Mouse (Mus musculus): ENCODE measurements around the gene Fga. TPM values are rescaled to one million over a fixed set of nuclear protein-coding genes. Genes with fewer than 3 reads are reported as not detected.

The Fga gene
- polyA plus RNA-seq, 1 experiment from 2014 or later: not detected

GRCm38 (mm10) chr3:82998772-82999463, 27.0 kb upstream of the Fga start:
- ATAC-seq (replicated peaks; ENCODE audit: low FRiP score) (peak; percentile 87), DNase-seq (ENCODE audit: low spot score) (no peak)
- Histone ChIP-seq H3K9me3 (ENCODE audit: control insufficient read depth, low read length) (no peaks in the 10 kb centered on the region), H3K36me3 (ENCODE audit: control insufficient read depth, insufficient read depth, low read length) (no peaks in the 10 kb centered on the region), H3K27me3 (ENCODE audit: control insufficient read depth, insufficient read depth, low read length) (no peaks in the 10 kb centered on the region; the same call in 1 of the 2 replicates), H3K4me2 (ENCODE audit: low read depth, low read length, severe bottlenecking) (no peak overlapping the region), H3K4me1 (replicated peaks; ENCODE audit: control insufficient read depth, insufficient read depth, low read length) (0 out of 2 replicates have a peak, but pooled peaks cover 2% of the 10 kb centered on the region), H3K27ac (ENCODE audit: low read depth, low read length) (no peak overlapping the region), H3K4me3 (ENCODE audit: low read depth, low read length) (no peak overlapping the region), H3K9ac (ENCODE audit: low read length) (no peak overlapping the region)
- 34% methylated on average over 8 of the region's 8 CpGs for WGBS

GRCm38 (mm10) chr3:82999995-83000394, 25.9 kb upstream of the Fga start:
- H3K4me3 ChIP-seq (ENCODE audit: low read depth, low read length): no peak overlapping the region
- H3K9me3 ChIP-seq (ENCODE audit: control insufficient read depth, low read length): no peaks in the 10 kb centered on the region
- H3K4me1 ChIP-seq (replicated peaks; ENCODE audit: control insufficient read depth, insufficient read depth, low read length): 0 out of 2 replicates have a peak, but pooled peaks cover 2% of the 10 kb centered on the region
- no peak for DNase-seq (ENCODE audit: low spot score)
- no peak for ATAC-seq (replicated peaks; ENCODE audit: low FRiP score)
- H3K27ac ChIP-seq (ENCODE audit: low read depth, low read length): no peak overlapping the region
- H3K36me3 ChIP-seq (ENCODE audit: control insufficient read depth, insufficient read depth, low read length): no peaks in the 10 kb centered on the region
- no peak overlapping the region for H3K4me2 ChIP-seq (ENCODE audit: low read depth, low read length, severe bottlenecking)
- no peak overlapping the region for H3K9ac ChIP-seq (ENCODE audit: low read length)
- H3K27me3 ChIP-seq (ENCODE audit: control insufficient read depth, insufficient read depth, low read length): no peaks in the 10 kb centered on the region; the same call in 1 of the 2 replicates
- WGBS: 87% methylated on average over 9 of the region's 9 CpGs

GRCm38 (mm10) chr3:83002191-83002590, 23.7 kb upstream of the Fga start:
- H3K4me1 ChIP-seq (replicated peaks; ENCODE audit: control insufficient read depth, insufficient read depth, low read length): 0 out of 2 replicates have a peak, but pooled peaks cover 2% of the 10 kb centered on the region
- no peak overlapping the region for H3K4me2 ChIP-seq (ENCODE audit: low read depth, low read length, severe bottlenecking)
- no peaks in the 10 kb centered on the region for H3K27me3 ChIP-seq (ENCODE audit: control insufficient read depth, insufficient read depth, low read length)
- H3K27ac ChIP-seq (ENCODE audit: low read depth, low read length): no peak overlapping the region
- H3K4me3 ChIP-seq (ENCODE audit: low read depth, low read length): no peak overlapping the region
- no peaks in the 10 kb centered on the region for H3K36me3 ChIP-seq (ENCODE audit: control insufficient read depth, insufficient read depth, low read length)
- DNase-seq (ENCODE audit: low spot score): peak; percentile 59
- WGBS: 0% methylated on average over 2 of the region's 2 CpGs
- no peak for ATAC-seq (replicated peaks; ENCODE audit: low FRiP score)
- no peak overlapping the region for H3K9ac ChIP-seq (ENCODE audit: low read length)
- no peaks in the 10 kb centered on the region for H3K9me3 ChIP-seq (ENCODE audit: control insufficient read depth, low read length)

- H3K4me1 ChIP-seq (replicated peaks; ENCODE audit: control insufficient read depth, insufficient read depth, low read length): 0 out of 2 replicates have a peak, but pooled peaks cover 2% of the 10 kb centered on the region
- H3K9me3 ChIP-seq (ENCODE audit: control insufficient read depth, low read length): no peaks in the 10 kb centered on the region
- no peaks in the 10 kb centered on the region for H3K27me3 ChIP-seq (ENCODE audit: control insufficient read depth, insufficient read depth, low read length)
- 95% methylated on average over 8 of the region's 8 CpGs for WGBS
- no peaks in the 10 kb centered on the region for H3K36me3 ChIP-seq (ENCODE audit: control insufficient read depth, insufficient read depth, low read length)
- H3K4me3 ChIP-seq (ENCODE audit: low read depth, low read length): no peak overlapping the region
- H3K9ac ChIP-seq (ENCODE audit: low read length): no peak overlapping the region
- H3K4me2 ChIP-seq (ENCODE audit: low read depth, low read length, severe bottlenecking): no peak overlapping the region
- DNase-seq (ENCODE audit: low spot score) (no peak), ATAC-seq (replicated peaks; ENCODE audit: low FRiP score) (no peak)
- no peak overlapping the region for H3K27ac ChIP-seq (ENCODE audit: low read depth, low read length)
Observed at GRCm38 (mm10) chr3:83003068-83003467, 22.8 kb upstream of the Fga start.

GRCm38 (mm10) chr3:83004801-83005200, 21.1 kb upstream of the Fga start:
- no peak overlapping the region for H3K4me2 ChIP-seq (ENCODE audit: low read depth, low read length, severe bottlenecking)
- no peaks in the 10 kb centered on the region for H3K9me3 ChIP-seq (ENCODE audit: control insufficient read depth, low read length)
- H3K36me3 ChIP-seq (ENCODE audit: control insufficient read depth, insufficient read depth, low read length): no peaks in the 10 kb centered on the region
- H3K4me3 ChIP-seq (ENCODE audit: low read depth, low read length): no peak overlapping the region
- H3K27ac ChIP-seq (ENCODE audit: low read depth, low read length): no peak overlapping the region
- no peak overlapping the region for H3K9ac ChIP-seq (ENCODE audit: low read length)
- H3K4me1 ChIP-seq (replicated peaks; ENCODE audit: control insufficient read depth, insufficient read depth, low read length): no peaks in the 10 kb centered on the region
- H3K27me3 ChIP-seq (ENCODE audit: control insufficient read depth, insufficient read depth, low read length): no peaks in the 10 kb centered on the region
- DNase-seq (ENCODE audit: low spot score): no peak
- ATAC-seq (replicated peaks; ENCODE audit: low FRiP score): no peak
- 93% methylated on average over 7 of the region's 7 CpGs for WGBS

GRCm38 (mm10) chr3:83007557-83007956, 18.3 kb upstream of the Fga start, which contains the start of gene Fgg:
Fgg (plus strand) TSS chr3:83007724.
- H3K9me3 ChIP-seq (ENCODE audit: control insufficient read depth, low read length): no peaks in the 10 kb centered on the region
- H3K36me3 ChIP-seq (ENCODE audit: control insufficient read depth, insufficient read depth, low read length): no peaks in the 10 kb centered on the region
- no peak within 1 kb of the TSS for H3K4me2 ChIP-seq (ENCODE audit: low read depth, low read length, severe bottlenecking)
- DNase-seq (ENCODE audit: low spot score) (no peak), ATAC-seq (replicated peaks; ENCODE audit: low FRiP score) (no peak)
- no peaks in the 10 kb centered on the region for H3K27me3 ChIP-seq (ENCODE audit: control insufficient read depth, insufficient read depth, low read length)
- no peak within 1 kb of the TSS for H3K9ac ChIP-seq (ENCODE audit: low read length)
- H3K4me1 ChIP-seq (replicated peaks; ENCODE audit: control insufficient read depth, insufficient read depth, low read length): no peaks in the 10 kb centered on the region
- H3K4me3 ChIP-seq (ENCODE audit: low read depth, low read length): no peak within 1 kb of the TSS
- no peak within 1 kb of the TSS for H3K27ac ChIP-seq (ENCODE audit: low read depth, low read length)
- 51% methylated on average over 7 of the region's 7 CpGs for WGBS

GRCm38 (mm10) chr3:83010291-83010690, 15.6 kb upstream of the Fga start:
- no peaks in the 10 kb centered on the region for H3K36me3 ChIP-seq (ENCODE audit: control insufficient read depth, insufficient read depth, low read length)
- no peaks in the 10 kb centered on the region for H3K4me1 ChIP-seq (replicated peaks; ENCODE audit: control insufficient read depth, insufficient read depth, low read length)
- H3K9me3 ChIP-seq (ENCODE audit: control insufficient read depth, low read length): no peaks in the 10 kb centered on the region
- no peaks in the 10 kb centered on the region for H3K27me3 ChIP-seq (ENCODE audit: control insufficient read depth, insufficient read depth, low read length)
- no peak overlapping the region for H3K4me2 ChIP-seq (ENCODE audit: low read depth, low read length, severe bottlenecking)
- no peak overlapping the region for H3K27ac ChIP-seq (ENCODE audit: low read depth, low read length)
- ATAC-seq (replicated peaks; ENCODE audit: low FRiP score): no peak
- WGBS: 82% methylated on average over 11 of the region's 11 CpGs
- no peak overlapping the region for H3K4me3 ChIP-seq (ENCODE audit: low read depth, low read length)
- H3K9ac ChIP-seq (ENCODE audit: low read length): no peak overlapping the region
- DNase-seq (ENCODE audit: low spot score): no peak

GRCm38 (mm10) chr3:83011136-83011535, 14.7 kb upstream of the Fga start:
- ATAC-seq (replicated peaks; ENCODE audit: low FRiP score) (no peak), DNase-seq (ENCODE audit: low spot score) (no peak)
- no peak overlapping the region for H3K27ac ChIP-seq (ENCODE audit: low read depth, low read length)
- H3K4me2 ChIP-seq (ENCODE audit: low read depth, low read length, severe bottlenecking): no peak overlapping the region
- no peaks in the 10 kb centered on the region for H3K9me3 ChIP-seq (ENCODE audit: control insufficient read depth, low read length)
- 90% methylated on average over 4 of the region's 4 CpGs for WGBS
- no peak overlapping the region for H3K9ac ChIP-seq (ENCODE audit: low read length)
- no peaks in the 10 kb centered on the region for H3K4me1 ChIP-seq (replicated peaks; ENCODE audit: control insufficient read depth, insufficient read depth, low read length)
- no peaks in the 10 kb centered on the region for H3K27me3 ChIP-seq (ENCODE audit: control insufficient read depth, insufficient read depth, low read length)
- H3K4me3 ChIP-seq (ENCODE audit: low read depth, low read length): no peak overlapping the region
- H3K36me3 ChIP-seq (ENCODE audit: control insufficient read depth, insufficient read depth, low read length): no peaks in the 10 kb centered on the region

GRCm38 (mm10) chr3:83011565-83011964, 14.3 kb upstream of the Fga start:
- 84% methylated on average over 4 of the region's 4 CpGs for WGBS
- H3K36me3 ChIP-seq (ENCODE audit: control insufficient read depth, insufficient read depth, low read length): no peaks in the 10 kb centered on the region
- H3K9me3 ChIP-seq (ENCODE audit: control insufficient read depth, low read length): no peaks in the 10 kb centered on the region
- no peak overlapping the region for H3K4me3 ChIP-seq (ENCODE audit: low read depth, low read length)
- H3K4me1 ChIP-seq (replicated peaks; ENCODE audit: control insufficient read depth, insufficient read depth, low read length): no peaks in the 10 kb centered on the region
- no peak for ATAC-seq (replicated peaks; ENCODE audit: low FRiP score)
- H3K4me2 ChIP-seq (ENCODE audit: low read depth, low read length, severe bottlenecking): no peak overlapping the region
- H3K27ac ChIP-seq (ENCODE audit: low read depth, low read length): no peak overlapping the region
- no peak for DNase-seq (ENCODE audit: low spot score)
- H3K27me3 ChIP-seq (ENCODE audit: control insufficient read depth, insufficient read depth, low read length): no peaks in the 10 kb centered on the region
- H3K9ac ChIP-seq (ENCODE audit: low read length): no peak overlapping the region

Measured in forebrain, embryonic 11.5 days (tissue).